Mouse (Mus musculus): Measurements from ENCODE around the gene Lrriq4. TPM values are rescaled to one million over a fixed set of nuclear protein-coding genes. Genes with fewer than 3 reads are reported as not detected.
"Not testable (repeated sequence)": the region's sequence is repeated elsewhere in the genome, so short reads cannot be mapped to it uniquely, and the experiment has no call there.

Lrriq4 gene
- polyA plus RNA-seq, 1 experiment, result 0.41 TPM

- DNase-seq (ENCODE audit: low read depth), result no peak
These were observed 38.9 kb downstream of the Lrriq4 start for GRCm38 (mm10) chr3:30683190-30683589.

- no peak for DNase-seq (ENCODE audit: low read depth)
These were observed 42.9 kb downstream of the Lrriq4 start for GRCm38 (mm10) chr3:30687216-30687615.

- no peak for DNase-seq (ENCODE audit: low read depth)
These were observed 46.7 kb downstream of the Lrriq4 start for GRCm38 (mm10) chr3:30690976-30691375.

DNA sequence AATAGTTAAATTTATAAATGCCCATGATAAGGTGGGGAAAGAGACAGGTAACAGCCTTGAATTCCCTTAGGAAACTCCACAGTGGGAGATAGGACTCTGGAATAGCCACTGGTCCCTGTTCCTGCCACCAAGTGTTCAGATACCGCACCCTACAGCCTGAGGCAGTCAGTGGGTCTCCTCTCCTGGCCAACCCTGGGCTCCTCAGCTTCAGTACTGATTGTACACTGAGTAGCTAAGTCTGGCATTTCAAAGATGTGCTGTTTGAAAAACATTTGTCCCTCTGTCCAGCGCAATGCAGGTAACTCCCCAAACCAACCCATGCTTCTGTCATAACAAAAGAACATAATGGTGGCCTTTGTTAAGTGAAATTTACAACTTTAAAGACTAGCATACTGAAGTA lies 51.4 kb downstream of the Lrriq4 start:
- no peak for DNase-seq (ENCODE audit: low read depth)

DNA sequence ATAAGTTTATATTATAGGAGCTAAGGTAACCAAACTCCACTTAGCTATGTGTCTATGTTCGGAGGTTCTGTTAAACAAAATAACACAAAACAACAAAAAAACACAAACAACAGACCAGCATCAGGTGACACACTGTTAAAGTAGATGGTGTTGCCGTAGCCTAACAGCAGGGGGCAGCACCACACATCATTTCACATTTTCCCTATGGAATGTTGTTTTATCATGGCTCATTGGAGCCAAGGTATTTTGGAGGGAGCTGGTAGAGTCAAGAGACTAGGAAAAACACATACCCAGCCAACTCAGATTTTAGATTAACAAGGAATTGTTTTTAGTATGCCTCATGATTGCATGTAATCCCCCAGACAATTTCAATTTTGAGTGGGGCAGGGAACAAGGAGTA lies 52.0 kb downstream of the Lrriq4 start:
- DNase-seq (ENCODE audit: low read depth), result no peak

DNA sequence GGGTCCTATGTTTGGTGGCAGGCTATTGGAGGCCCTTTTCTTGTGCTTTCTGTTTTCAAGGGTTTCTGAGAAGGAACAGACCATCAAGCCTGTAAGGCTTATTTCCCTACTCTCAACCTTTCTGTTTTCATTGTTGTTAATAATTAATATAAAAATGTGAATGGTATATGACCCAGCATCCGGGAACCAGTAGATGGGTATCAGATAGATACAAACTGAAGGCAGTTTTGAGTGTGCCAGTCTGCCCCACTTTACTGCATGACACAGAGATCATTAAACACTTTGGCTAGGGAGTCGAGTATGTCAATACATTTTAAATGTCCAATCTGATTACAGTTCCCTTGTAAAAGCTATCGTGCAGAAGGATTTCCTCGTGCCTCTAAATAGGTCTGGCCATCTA lies 53.6 kb downstream of the Lrriq4 start:
- DNase-seq (ENCODE audit: low read depth), result no peak

DNA sequence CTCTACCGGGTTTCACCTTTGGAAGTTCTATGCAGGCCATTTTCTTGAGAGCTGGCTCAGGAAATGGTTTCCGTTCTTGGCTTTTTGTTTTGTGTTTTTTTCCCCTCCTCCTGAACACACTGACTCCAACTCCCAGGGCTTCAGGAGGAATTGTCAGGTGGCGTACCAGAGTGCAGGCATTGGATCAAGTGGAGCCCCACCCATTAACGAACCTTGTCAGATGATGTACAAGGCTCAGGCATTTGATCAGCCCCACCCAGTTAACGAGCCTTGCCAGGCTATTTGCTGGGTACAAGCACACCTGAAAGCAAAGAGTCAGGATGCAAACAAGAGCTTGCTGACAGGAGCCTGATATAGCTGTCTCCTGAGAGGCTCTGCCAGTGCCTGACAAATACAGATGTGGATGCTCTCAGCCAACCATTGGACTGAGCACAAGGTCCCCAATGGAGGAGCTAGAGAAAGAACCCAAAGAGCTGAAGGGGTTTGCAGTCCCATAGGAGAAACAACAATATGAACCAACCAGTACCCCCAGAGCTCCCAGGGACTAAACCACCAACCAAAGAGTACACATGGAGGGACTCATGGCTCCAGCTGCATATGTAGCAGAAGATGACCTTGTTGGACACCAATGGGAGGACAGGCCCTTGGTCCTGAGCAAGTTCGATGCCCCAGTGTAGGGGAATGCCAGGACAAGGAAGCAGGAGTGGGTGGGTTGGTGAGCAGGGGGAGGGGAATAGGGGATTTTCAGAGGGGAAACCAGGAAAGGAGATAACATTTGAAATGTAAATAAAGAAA lies 55.6 kb downstream of the Lrriq4 start, which contains the start of gene Lrrc31:
TSS of gene Lrrc31 (minus strand) at position 133 of the 795 bp plus-strand sequence.
- DNase-seq (ENCODE audit: low read depth), result not testable (repeated sequence)

- no peak for DNase-seq (ENCODE audit: low read depth)
These were observed 61.7 kb downstream of the Lrriq4 start for GRCm38 (mm10) chr3:30705977-30706376.

GRCm38 (mm10) chr3:30706614-30707276 lies 62.4 kb downstream of the Lrriq4 start:
- no peak for DNase-seq (ENCODE audit: low read depth)

GRCm38 (mm10) chr3:30710191-30710590 lies 65.9 kb downstream of the Lrriq4 start:
- no peak for DNase-seq (ENCODE audit: low read depth)

DNA sequence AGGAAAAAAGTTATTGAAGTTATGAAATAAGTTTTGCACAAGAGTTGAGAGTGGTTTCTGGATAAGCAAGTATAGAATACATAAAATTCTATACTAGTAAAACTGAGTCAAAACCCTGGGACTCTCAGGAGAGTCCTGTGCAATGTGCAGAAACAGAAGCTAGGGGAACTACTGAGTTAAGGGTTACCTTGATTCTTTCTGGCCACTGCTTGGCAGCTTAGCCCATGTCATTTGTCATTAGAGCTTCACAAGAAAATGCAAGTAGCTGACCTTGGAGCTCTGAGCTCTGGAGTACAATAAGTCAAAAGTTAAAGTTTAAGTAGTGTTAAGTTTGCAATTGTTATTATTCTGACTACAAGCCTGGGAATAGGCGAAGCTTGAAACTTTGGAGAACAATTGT lies 69.0 kb downstream of the Lrriq4 start:
- no peak for DNase-seq (ENCODE audit: low read depth)

DNA sequence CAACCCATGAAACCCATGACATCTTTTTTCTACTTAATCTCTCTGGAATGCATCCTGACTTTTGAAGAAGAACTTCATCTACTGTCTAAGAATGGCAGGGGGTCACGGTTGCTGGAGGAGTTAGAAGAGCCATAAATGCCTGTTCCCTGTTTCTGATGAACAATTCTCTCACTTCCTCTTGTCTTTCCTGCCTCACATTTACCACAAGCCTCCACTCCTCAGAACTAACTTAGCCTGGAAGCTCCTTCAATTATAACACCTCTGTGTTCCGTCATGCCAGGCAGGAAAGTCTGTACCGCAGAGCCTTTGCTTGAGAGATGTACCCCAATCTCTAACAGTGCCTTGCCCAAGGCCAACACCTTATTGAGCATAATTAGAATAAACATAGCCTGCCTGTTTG lies 74.3 kb downstream of the Lrriq4 start:
- DNase-seq (ENCODE audit: low read depth), result no peak

Other genes starting within 250 kb of the Lrriq4 start
- gene Mecom, start 96.5 kb upstream of the Lrriq4 start, polyA plus RNA-seq (2012; rRNA removed), result 3.5 and 3.7 TPM in 2 replicates
- gene Actrt3, start 44.6 kb upstream of the Lrriq4 start, polyA plus RNA-seq (2012; rRNA removed), result 0.15 TPM in 1 of 2 replicates, not detected in the other
- gene Mynn, start 42.4 kb upstream of the Lrriq4 start, polyA plus RNA-seq (2012; rRNA removed), result 11.1 and 14.6 TPM in 2 replicates
- gene Lrrc34, start 3.4 kb downstream of the Lrriq4 start, polyA plus RNA-seq (2012; rRNA removed), result 0.22 and 0.37 TPM in 2 replicates
- gene Lrrc31, start 55.3 kb downstream of the Lrriq4 start, polyA plus RNA-seq (2012; rRNA removed), result 0.14 and 0.19 TPM in 2 replicates
- gene Samd7, start 101.8 kb downstream of the Lrriq4 start, polyA plus RNA-seq (2012; rRNA removed), result not detected in 2 replicates
- 20.1 and 27.6 TPM in 2 replicates for gene Sec62, start 148.4 kb downstream of the Lrriq4 start, polyA plus RNA-seq (2012; rRNA removed)
- gene Gpr160, start 211.4 kb downstream of the Lrriq4 start, polyA plus RNA-seq (2012; rRNA removed), result 12.0 and 13.7 TPM in 2 replicates

Data from gonadal fat pad, adult 2 months (tissue).